Mouse (Mus musculus): ENCODE results near the gene Atxn7l3.
"Not testable (repeated sequence)": the region's sequence is repeated elsewhere in the genome, so short reads cannot be mapped to it uniquely, and the experiment has no call there.

Gene Atxn7l3

GRCm38 (mm10) chr11:102294887-102295597, 1.4 kb downstream of the Atxn7l3 start:
- DNase-seq, result peak; percentile 46 to 54

- no peak for DNase-seq
Measured at GRCm38 (mm10) chr11:102294416-102294815, 2.0 kb downstream of the Atxn7l3 start.

GRCm38 (mm10) chr11:102293971-102294370, 2.5 kb downstream of the Atxn7l3 start:
- DNase-seq, result no peak

GRCm38 (mm10) chr11:102291051-102291535, 5.3 kb downstream of the Atxn7l3 start:
- no peak for DNase-seq

- no peak for DNase-seq
Measured at GRCm38 (mm10) chr11:102290141-102290540, 6.3 kb downstream of the Atxn7l3 start.

- DNase-seq, result no peak
Measured at GRCm38 (mm10) chr11:102289511-102290100, 6.8 kb downstream of the Atxn7l3 start.

GRCm38 (mm10) chr11:102288913-102289312, 7.5 kb downstream of the Atxn7l3 start:
- no peak for DNase-seq

GRCm38 (mm10) chr11:102288027-102288804, 8.2 kb downstream of the Atxn7l3 start:
- DNase-seq, result no peak

GRCm38 (mm10) chr11:102287485-102287884, 8.9 kb downstream of the Atxn7l3 start:
- no peak for DNase-seq

- DNase-seq, result peak in 1 of 2 experiments; percentile 78
Measured at GRCm38 (mm10) chr11:102285095-102285834, 11.2 kb downstream of the Atxn7l3 start.

- DNase-seq, result peak; percentile 93 to 96
Measured at GRCm38 (mm10) chr11:102284501-102285094, 11.8 kb downstream of the Atxn7l3 start, which contains the start of gene Tmub2. Gene Tmub2, plus strand, starts transcription at chr11:102284931.

GRCm38 (mm10) chr11:102283922-102284321, 12.5 kb downstream of the Atxn7l3 start:
- no peak for DNase-seq

- not testable (repeated sequence) for DNase-seq
Measured at GRCm38 (mm10) chr11:102280267-102280666, 16.2 kb downstream of the Atxn7l3 start.

GRCm38 (mm10) chr11:102279595-102279994, 16.8 kb downstream of the Atxn7l3 start:
- no peak for DNase-seq

GRCm38 (mm10) chr11:102277754-102278153, 18.7 kb downstream of the Atxn7l3 start:
- DNase-seq, result no peak

GRCm38 (mm10) chr11:102276411-102276915, 20.0 kb downstream of the Atxn7l3 start:
- DNase-seq, result no peak

- no peak for DNase-seq
Measured at GRCm38 (mm10) chr11:102268520-102269244, 27.7 kb downstream of the Atxn7l3 start, which contains the start of gene Asb16. Gene Asb16, plus strand, starts transcription at chr11:102268743.

GRCm38 (mm10) chr11:102267480-102267879, 29.0 kb downstream of the Atxn7l3 start:
- peak in 1 of 2 experiments; percentile 43 for DNase-seq

GRCm38 (mm10) chr11:102266631-102267355, 29.6 kb downstream of the Atxn7l3 start:
- no peak for DNase-seq

- DNase-seq, result no peak
Measured at GRCm38 (mm10) chr11:102265816-102266215, 30.6 kb downstream of the Atxn7l3 start.
